In the genomic region with DNA sequence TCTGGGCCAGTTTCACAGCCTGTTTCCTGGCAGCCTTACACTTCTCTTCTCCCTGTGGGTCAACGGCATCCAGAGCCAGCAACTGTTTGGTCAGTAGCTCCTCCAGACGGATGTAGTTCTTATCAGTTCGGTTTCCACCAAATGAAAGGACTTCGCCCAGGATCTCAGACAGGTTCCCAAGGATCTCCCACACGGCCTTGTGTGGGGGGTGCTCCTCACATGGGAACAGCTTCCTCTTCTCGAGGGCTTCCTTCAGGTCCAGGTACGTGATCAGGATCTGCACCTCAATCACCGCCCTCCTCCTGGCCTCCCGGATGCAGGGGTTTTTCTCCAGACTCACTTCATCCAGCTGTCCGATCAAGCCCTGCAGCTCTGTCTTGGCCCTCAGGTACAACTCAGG, we compare ENCODE assay signal across 21 mouse cellular contexts. TPM values are rescaled to one million over a fixed set of nuclear protein-coding genes. Genes with fewer than 3 reads are reported as not detected.
DNase-seq lines count a peak whose midpoint lies in the region; ATAC-seq and TF ChIP-seq lines count a peak whose summit lies in the region.
"Had no signal": no experiment of that assay in that cellular context is flagged by ENCODE, and none has a peak within 500 bp of the region (broad histone marks: within the 10 kb centered on the region; RNA-seq: fewer than 3 reads in every experiment).

No protein-coding gene starts in this region.

- WGBS in heart, adult 2 months: 52% methylated on average over 10 of the region's 10 CpGs
- 81% methylated on average over 10 of the region's 10 CpGs for WGBS in heart, embryonic 12.5 days

- no peak for TF ChIP-seq POLR2A in heart, adult 2 months (IDR thresholded peaks at IDR 0.05; ENCODE audit: insufficient read depth, low read depth, low read length)

- H3K36me3 ChIP-seq in heart, adult 2 months (ENCODE audit: control insufficient read depth, insufficient read depth, low read length): peaks cover 42% of the 10 kb centered on the region
- H3K36me3 ChIP-seq in heart, embryonic 12.5 days: peaks cover 33% of the 10 kb centered on the region

- peak overlapping the region; percentile 41; the same call in 1 of the 2 replicates for H3K27ac ChIP-seq in gastrocnemius, adult 2 months
- H3K27ac ChIP-seq in heart, adult 2 months: peak overlapping the region; percentile 74
- H3K27ac ChIP-seq in heart, embryonic 12.5 days (ENCODE audit: poor library complexity, severe bottlenecking): no peak overlapping the region
- H3K27ac ChIP-seq: embryonic facial prominence, embryonic 13.5 days; embryonic facial prominence, embryonic 15.5 days; forebrain, embryonic 10.5 days; forebrain, embryonic 12.5 days had no signal

- 0 out of 2 replicates have a peak, but pooled peaks have one; percentile 41 for TF ChIP-seq EP300 in heart, adult 2 months (IDR thresholded peaks at IDR 0.05; ENCODE audit: insufficient read depth, low read depth, low read length)

- no peak for ATAC-seq in heart, embryonic 12.5 days (ENCODE audit: insufficient number of reproducible peaks, low FRiP score)
- ATAC-seq: forebrain, embryonic 14.5 days; forebrain, embryonic 16.5 days had no signal

- no peak for TF ChIP-seq CTCF in gastrocnemius, adult 2 months (IDR thresholded peaks at IDR 0.05)
- TF ChIP-seq CTCF in heart, adult 2 months (IDR thresholded peaks at IDR 0.05): no peak

- no peak overlapping the region for H3K4me2 ChIP-seq in heart, embryonic 12.5 days
- H3K4me2 ChIP-seq: embryonic facial prominence, embryonic 13.5 days; embryonic facial prominence, embryonic 15.5 days; forebrain, embryonic 12.5 days had no signal

- no peak overlapping the region for H3K4me3 ChIP-seq in gastrocnemius, adult 2 months
- H3K4me3 ChIP-seq in heart, adult 2 months: no peak overlapping the region
- no peak overlapping the region for H3K4me3 ChIP-seq in heart, embryonic 12.5 days
- H3K4me3 ChIP-seq: embryonic facial prominence, embryonic 13.5 days; embryonic facial prominence, embryonic 15.5 days; erythroblast, embryonic 14.5 days; forebrain, embryonic 10.5 days; forebrain, embryonic 12.5 days had no signal

- no peaks in the 10 kb centered on the region for H3K9me3 ChIP-seq in heart, embryonic 12.5 days (replicated peaks)
- H3K9me3 ChIP-seq: embryonic facial prominence, embryonic 13.5 days; embryonic facial prominence, embryonic 15.5 days; forebrain, embryonic 10.5 days; forebrain, embryonic 12.5 days had no signal

- intact Hi-C loops in gastrocnemius, adult 2 months (cut with DNase I): loop anchor here (5.0 kb wide), 1 partner anchor 33 kb away; a partner anchor contains a TSS
- intact Hi-C loops in gastrocnemius, postnatal 36 days (cut with DNase I): no loop called here
- intact Hi-C loops in heart, adult 2 months (cut with DNase I): no loop called here

- DNase-seq in gastrocnemius, adult 2 months: no peak
- DNase-seq in gastrocnemius, postnatal 36 days: no peak
- no peak for DNase-seq in heart, adult 2 months
- DNase-seq: adrenal gland, adult 2 months; adrenal gland, postnatal 10 days; adrenal gland, postnatal 36 days; cerebellum, adult 18-20 months; cerebellum, adult 8-10 months; cerebellum, adult 9-11 months; cerebellum, postnatal 14 days; cerebellum, postnatal 36 days; embryo, embryonic 11 days had no signal

- peaks cover 35% of the 10 kb centered on the region for H3K4me1 ChIP-seq in heart, adult 2 months (ENCODE audit: control insufficient read depth, insufficient read depth, low read length)
- H3K4me1 ChIP-seq in heart, embryonic 12.5 days (replicated peaks): peaks cover 38% of the 10 kb centered on the region

- no peaks in the 10 kb centered on the region; the same call in 1 of the 2 replicates for H3K79me2 ChIP-seq in heart, adult 2 months (replicated peaks; ENCODE audit: control insufficient read depth, insufficient read depth, low read length)

- no peak overlapping the region for H3K9ac ChIP-seq in heart, adult 2 months (ENCODE audit: low read depth, low read length)
- no peak overlapping the region for H3K9ac ChIP-seq in heart, embryonic 12.5 days
- H3K9ac ChIP-seq: embryonic facial prominence, embryonic 13.5 days; embryonic facial prominence, embryonic 15.5 days; forebrain, embryonic 12.5 days had no signal

- H3K27me3 ChIP-seq in heart, adult 2 months (ENCODE audit: control insufficient read depth, insufficient read depth, low read length): no peaks in the 10 kb centered on the region
- H3K27me3 ChIP-seq in heart, embryonic 12.5 days (replicated peaks): no peaks in the 10 kb centered on the region
- H3K27me3 ChIP-seq: embryonic facial prominence, embryonic 13.5 days; embryonic facial prominence, embryonic 15.5 days; forebrain, embryonic 12.5 days had no signal

RNA-seq across cellular contexts. Expression of a gene that starts 3.0 kb away (rescaled TPM):
- total RNA-seq in gastrocnemius, adult 2 months (2021): 10 to 100 TPM; 14.7 to 19.2 TPM
- 10 to 100 TPM; 12.4 to 13.5 TPM for total RNA-seq in gastrocnemius, postnatal 36 days (2021)
- 10 to 100 TPM; 18.8 to 22.8 TPM for total RNA-seq in heart, adult 2 months (2021)
- 9.8 and 15.9 TPM in 2 replicates for polyA plus RNA-seq in heart, adult 2 months (2012; rRNA removed)
- polyA plus RNA-seq in heart, embryonic 12.5 days (2016; fragmentation: Nextera tagmentation; extraction: Ambion mirVana): 40.2 and 41.3 TPM in 2 replicates

RNA-seq across cellular contexts. Expression of a gene that starts 3.0 kb away (rescaled TPM):
- total RNA-seq in gastrocnemius, adult 2 months (2021): 10 to 100 TPM; 37.4 to 46.7 TPM
- 10 to 100 TPM; 34.9 to 38.0 TPM for total RNA-seq in gastrocnemius, postnatal 36 days (2021)
- 10 to 100 TPM; 32.0 to 36.3 TPM for total RNA-seq in heart, adult 2 months (2021)
- polyA plus RNA-seq in heart, adult 2 months (2012; rRNA removed): 31.4 and 31.7 TPM in 2 replicates
- 46.6 and 48.8 TPM in 2 replicates for polyA plus RNA-seq in heart, embryonic 12.5 days (2016; fragmentation: Nextera tagmentation; extraction: Ambion mirVana)

RNA-seq across cellular contexts. Expression of a gene that starts 32.2 kb away (rescaled TPM):
- 1 to 10 TPM; 3.1 to 3.8 TPM for total RNA-seq in gastrocnemius, adult 2 months (2021)
- 1 to 10 TPM; 1.8 to 4.1 TPM for total RNA-seq in gastrocnemius, postnatal 36 days (2021)
- total RNA-seq in heart, adult 2 months (2021): 1 to 10 TPM; 4.5 to 5.4 TPM
- 7.6 and 11.8 TPM in 2 replicates for polyA plus RNA-seq in heart, adult 2 months (2012; rRNA removed)
- 8.8 and 10.2 TPM in 2 replicates for polyA plus RNA-seq in heart, embryonic 12.5 days (2016; fragmentation: Nextera tagmentation; extraction: Ambion mirVana)

RNA-seq across cellular contexts. Expression of a gene that starts 38.0 kb away (rescaled TPM):
- total RNA-seq in gastrocnemius, adult 2 months (2021): 10 to 100 TPM in 1 of 2 experiments, 1 to 10 TPM in 1; 6.7 to 10.8 TPM
- total RNA-seq in gastrocnemius, postnatal 36 days (2021): 1 to 10 TPM; 7.9 to 8.3 TPM
- 10 to 100 TPM; 65.3 to 81.4 TPM for total RNA-seq in heart, adult 2 months (2021)
- 115 and 120 TPM in 2 replicates for polyA plus RNA-seq in heart, adult 2 months (2012; rRNA removed)
- polyA plus RNA-seq in heart, embryonic 12.5 days (2016; fragmentation: Nextera tagmentation; extraction: Ambion mirVana): 363 and 373 TPM in 2 replicates
- total RNA-seq: MEL had no signal

RNA-seq across cellular contexts. Expression of a gene that starts 48.6 kb away (rescaled TPM):
- 10 to 100 TPM; 61.5 to 75.9 TPM for total RNA-seq in gastrocnemius, adult 2 months (2021)
- 10 to 100 TPM; 55.2 to 59.3 TPM for total RNA-seq in gastrocnemius, postnatal 36 days (2021)
- total RNA-seq in heart, adult 2 months (2021): 10 to 100 TPM; 83.8 to 83.9 TPM
- polyA plus RNA-seq in heart, adult 2 months (2012; rRNA removed): 80.8 and 105 TPM in 2 replicates
- 113 and 117 TPM in 2 replicates for polyA plus RNA-seq in heart, embryonic 12.5 days (2016; fragmentation: Nextera tagmentation; extraction: Ambion mirVana)
